Mouse (Mus musculus) embryonic facial prominence, embryonic 13.5 days (tissue): ENCODE results near the gene Nrp2. TPM values are rescaled to one million over a fixed set of nuclear protein-coding genes. Genes with fewer than 3 reads are reported as not detected.

ENCODE experiments used
- ATAC-seq: fragments of 200-750 bp; cut with Nextera tagmentation; 2 replicates; pipeline ENCODE4 v1.8.0; 2017; ENCODE audit warnings: low read depth; ENCODE audit not compliant: insufficient number of reproducible peaks, insufficient read depth, low FRiP score, low TSS enrichment
- H3K27ac ChIP-seq: fragments of 300-500 bp; sonication (generic); 2 replicates; pipeline ENCODE4 v1.5.1; 2015; ENCODE audit warnings: moderate library complexity, mild to moderate bottlenecking, inconsistent platforms
- H3K27me3 ChIP-seq: fragments of 300-500 bp; sonication (generic); 2 replicates; pipeline ENCODE4 v1.6.1; 2015; ENCODE audit warnings: mild to moderate bottlenecking, inconsistent platforms
- H3K36me3 ChIP-seq: fragments of 300-500 bp; sonication (generic); 2 replicates; pipeline ENCODE4 v1.6.1; 2015; ENCODE audit warnings: mild to moderate bottlenecking, inconsistent platforms
- H3K4me1 ChIP-seq: fragments of 300-500 bp; sonication (generic); 2 replicates; pipeline ENCODE4 v1.6.1; 2015; ENCODE audit warnings: inconsistent platforms
- H3K4me2 ChIP-seq: fragments of 300-500 bp; sonication (generic); 2 replicates; pipeline ENCODE4 v1.6.1; 2015; ENCODE audit warnings: moderate library complexity, mild to moderate bottlenecking, inconsistent platforms
- H3K4me3 ChIP-seq: fragments of 300-500 bp; sonication (generic); 2 replicates; pipeline ENCODE4 v1.5.1; 2015; ENCODE audit warnings: mild to moderate bottlenecking, inconsistent platforms
- H3K9ac ChIP-seq: fragments of 300-500 bp; sonication (generic); 2 replicates; pipeline ENCODE4 v1.6.1; 2015; ENCODE audit warnings: mild to moderate bottlenecking, inconsistent platforms
- H3K9me3 ChIP-seq: fragments of 300-500 bp; sonication (generic); 2 replicates; pipeline ENCODE4 v1.6.1; 2016; ENCODE audit warnings: inconsistent platforms
- WGBS: fragments of 180-500 bp; shearing (Covaris S2); methylation state at CpG from one replicate; pipeline ENCODE4 v1.1.7; 2015; ENCODE audit warnings: mixed read lengths; 5-methylcytosine and 5-hydroxymethylcytosine counted together
- polyA plus RNA-seq: library from polyadenylated mRNA; unstranded; fragments of >200 nt; fragmentation: Nextera tagmentation; extraction: Ambion mirVana; gene quantifications from 2 replicates; pipeline ENCODE4 v1.2.1, GENCODE M21; 2015

Gene Nrp2
- polyA plus RNA-seq, 1 experiment from 2014 or later: 48.3 TPM

DNA sequence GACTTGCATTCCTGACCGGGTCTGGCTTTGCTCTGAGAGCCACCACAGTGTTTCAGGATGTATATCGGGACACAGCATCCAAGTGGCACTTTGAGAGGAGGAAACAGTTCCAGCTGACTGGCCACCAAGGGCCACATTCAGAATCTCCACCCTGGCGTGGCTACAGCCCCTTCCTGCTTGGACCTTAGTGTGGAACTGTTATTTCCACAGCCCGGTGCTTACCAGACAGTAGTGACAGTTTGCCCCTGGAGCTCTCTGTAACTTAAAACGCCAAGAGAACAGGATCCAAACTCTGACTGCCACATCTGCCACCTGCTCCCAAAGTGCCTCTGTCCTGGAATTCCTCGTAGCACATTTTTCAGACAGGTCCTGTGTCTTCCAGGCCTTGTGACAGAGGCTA is 25.3 kb downstream of the Nrp2 start:
- no peak for ATAC-seq

DNA sequence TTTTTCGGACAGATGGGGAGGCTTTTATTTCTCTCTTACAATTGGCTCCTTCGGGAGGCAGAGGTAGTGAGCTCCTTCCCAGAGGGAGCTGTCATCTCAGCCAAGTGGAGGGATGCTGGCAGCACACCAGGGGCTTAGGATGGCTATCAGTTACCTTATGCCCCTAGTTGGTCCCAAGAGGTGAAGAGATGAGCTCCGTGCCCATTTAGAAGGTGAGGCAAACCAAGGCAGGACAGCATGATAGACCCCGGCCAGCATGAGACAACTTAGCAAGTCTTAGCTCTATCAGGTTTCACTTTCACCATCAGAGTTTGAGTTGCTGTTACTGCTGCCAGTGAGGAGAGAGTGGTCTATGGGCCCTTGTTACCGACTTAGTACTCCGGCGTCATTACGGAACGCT is 25.8 kb downstream of the Nrp2 start:
- WGBS: 75% methylated on average over 9 of the region's 9 CpGs
- H3K27ac ChIP-seq: peak overlapping the region; percentile 28; the same call in 1 of the 2 replicates
- ATAC-seq: no peak

More for the DNA sequence above, 25.3 kb downstream of the Nrp2 start:
- H3K4me1 ChIP-seq: peaks cover 53% of the 10 kb centered on the region
- H3K9ac ChIP-seq: no peak overlapping the region
- H3K9me3 ChIP-seq: no peaks in the 10 kb centered on the region
- no peak overlapping the region for H3K4me3 ChIP-seq
- H3K27ac ChIP-seq: 0 out of 2 replicates have a peak overlapping the region, but pooled peaks have one; percentile 28
- 63% methylated on average over 6 of the region's 6 CpGs for WGBS
- no peaks in the 10 kb centered on the region for H3K27me3 ChIP-seq
- H3K4me2 ChIP-seq: no peak overlapping the region
- peaks cover 13% of the 10 kb centered on the region for H3K36me3 ChIP-seq

DNA sequence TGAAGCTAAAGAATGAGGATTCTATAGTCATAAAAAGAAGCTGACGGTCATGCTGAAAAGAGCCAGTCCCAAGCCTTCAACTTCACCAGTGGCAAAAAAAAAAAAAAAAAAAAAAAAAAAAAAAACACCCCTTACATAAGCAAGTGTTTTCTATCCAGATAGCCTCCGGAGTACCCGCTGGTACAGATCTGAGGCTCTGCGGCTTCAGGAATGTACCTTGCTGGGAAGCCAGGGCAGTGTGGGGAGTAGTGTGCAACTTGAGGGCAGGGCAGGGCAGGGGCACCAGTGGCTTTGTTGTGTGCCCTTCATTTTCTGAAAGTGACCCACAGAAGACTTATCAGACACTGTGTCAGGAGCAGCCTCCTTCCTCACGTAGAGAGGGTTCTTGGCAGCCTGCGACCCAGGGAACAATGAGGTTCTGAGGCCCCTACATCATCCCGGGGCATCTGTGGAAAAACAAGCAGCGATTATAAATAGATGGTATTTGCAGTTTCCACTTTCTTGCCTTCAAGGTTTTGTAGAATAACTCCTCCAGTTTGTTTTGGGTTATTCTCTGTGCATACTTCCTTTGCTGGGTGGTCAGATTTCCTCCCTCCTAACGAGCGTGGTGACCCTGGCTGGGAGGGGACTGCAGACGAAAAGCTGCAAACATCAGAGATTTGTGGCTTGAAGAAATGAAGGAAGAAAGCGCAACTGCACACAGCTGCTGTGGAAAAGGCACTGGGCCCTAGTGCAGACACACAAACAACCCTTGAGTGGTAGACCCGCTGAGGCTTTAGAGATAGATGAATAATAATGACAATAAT is 26.5 kb downstream of the Nrp2 start:
- Histone ChIP-seq H3K4me1 (peaks cover 54% of the 10 kb centered on the region), H3K9me3 (no peaks in the 10 kb centered on the region), H3K9ac (no peak overlapping the region), H3K27me3 (no peaks in the 10 kb centered on the region), H3K4me2 (no peak overlapping the region), H3K4me3 (no peak overlapping the region), H3K27ac (peak overlapping the region; percentile 55; the same call in 1 of the 2 replicates), H3K36me3 (peaks cover 4% of the 10 kb centered on the region; the same call in 1 of the 2 replicates)
- no peak for ATAC-seq
- 39% methylated on average over 13 of the region's 13 CpGs for WGBS

More for the DNA sequence above, 25.8 kb downstream of the Nrp2 start:
- H3K9ac ChIP-seq: no peak overlapping the region
- no peaks in the 10 kb centered on the region for H3K9me3 ChIP-seq
- H3K4me1 ChIP-seq: peaks cover 55% of the 10 kb centered on the region
- H3K36me3 ChIP-seq: peaks cover 8% of the 10 kb centered on the region
- H3K4me2 ChIP-seq: no peak overlapping the region; the same call in 1 of the 2 replicates
- H3K4me3 ChIP-seq: no peak overlapping the region
- no peaks in the 10 kb centered on the region for H3K27me3 ChIP-seq

DNA sequence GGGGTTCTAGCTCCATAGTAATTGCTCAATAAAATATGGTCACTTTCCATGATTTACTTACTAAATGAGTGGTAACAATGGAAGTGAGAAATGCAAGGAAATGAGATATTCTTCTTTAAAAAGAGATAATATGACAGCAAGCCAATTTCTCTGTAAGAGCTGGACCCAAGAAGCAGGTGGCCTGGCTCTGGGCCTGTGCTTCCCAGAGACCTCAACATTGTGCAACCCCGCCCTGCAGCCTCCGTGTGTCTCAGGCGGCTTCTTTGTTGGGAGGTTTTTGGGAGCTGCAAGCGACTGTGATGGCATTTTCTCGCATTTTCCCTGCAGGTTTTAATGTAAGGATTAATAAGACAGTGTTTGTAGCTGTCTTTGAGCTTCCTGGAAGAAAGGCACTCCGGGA is 29.0 kb downstream of the Nrp2 start:
- Histone ChIP-seq H3K4me2 (no peak overlapping the region), H3K36me3 (no peaks in the 10 kb centered on the region; the same call in 1 of the 2 replicates), H3K9ac (no peak overlapping the region), H3K27me3 (no peaks in the 10 kb centered on the region), H3K27ac (no peak overlapping the region), H3K4me3 (no peak overlapping the region), H3K4me1 (peaks cover 49% of the 10 kb centered on the region), H3K9me3 (no peaks in the 10 kb centered on the region)
- ATAC-seq: no peak
- 83% methylated on average over 6 of the region's 6 CpGs for WGBS

DNA sequence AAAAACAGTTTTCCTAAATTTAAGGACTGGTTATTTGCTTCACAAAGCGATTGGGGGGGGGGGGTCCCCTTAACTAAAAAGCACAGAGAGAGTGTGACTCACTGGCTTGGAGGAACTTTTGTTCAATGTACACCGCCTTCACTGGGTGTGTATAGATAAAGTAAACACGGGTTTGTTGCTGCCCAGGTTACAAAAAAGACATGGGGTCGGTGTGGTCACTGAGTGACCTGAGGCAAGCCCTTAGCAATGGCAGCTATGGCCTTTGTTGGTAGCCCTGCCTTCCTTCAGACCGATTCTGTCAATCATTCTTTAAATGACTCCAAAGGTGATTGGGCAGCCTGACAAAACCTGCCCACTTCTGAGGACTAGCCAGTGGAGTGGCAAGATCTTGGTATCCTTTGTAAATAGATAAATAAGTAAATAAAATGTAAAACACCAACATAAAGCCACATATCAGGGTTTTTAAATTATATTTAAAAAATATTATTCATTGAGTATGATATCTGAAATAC is 31.4 kb downstream of the Nrp2 start:
- H3K4me1 ChIP-seq: peaks cover 38% of the 10 kb centered on the region
- H3K4me3 ChIP-seq: no peak overlapping the region
- no peak overlapping the region for H3K27ac ChIP-seq
- H3K4me2 ChIP-seq: no peak overlapping the region
- H3K27me3 ChIP-seq: no peaks in the 10 kb centered on the region
- no peak for ATAC-seq
- no peaks in the 10 kb centered on the region for H3K9me3 ChIP-seq
- H3K36me3 ChIP-seq: peaks cover 14% of the 10 kb centered on the region
- no peak overlapping the region for H3K9ac ChIP-seq
- 67% methylated on average over 5 of the region's 5 CpGs for WGBS

DNA sequence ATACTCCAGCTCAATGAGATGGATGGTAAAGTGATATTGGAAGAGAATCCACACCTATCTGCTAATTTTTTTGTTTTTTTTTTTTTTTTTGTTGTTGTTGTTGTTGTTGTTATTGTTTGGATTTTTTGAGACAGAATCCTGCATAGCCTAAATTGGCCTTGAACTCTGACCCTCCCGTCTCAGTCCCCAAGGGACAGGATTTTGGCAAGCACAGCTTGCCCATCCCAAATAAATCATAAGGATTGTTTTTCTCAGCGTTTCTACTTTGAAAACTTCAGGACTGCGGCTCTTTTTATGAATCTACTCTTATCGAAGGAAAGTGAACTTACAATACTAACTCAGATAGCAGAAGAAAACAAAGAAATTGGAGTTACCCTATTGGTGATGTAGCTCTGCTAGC is 31.9 kb downstream of the Nrp2 start:
- H3K9ac ChIP-seq: no peak overlapping the region
- ATAC-seq: no peak

DNA sequence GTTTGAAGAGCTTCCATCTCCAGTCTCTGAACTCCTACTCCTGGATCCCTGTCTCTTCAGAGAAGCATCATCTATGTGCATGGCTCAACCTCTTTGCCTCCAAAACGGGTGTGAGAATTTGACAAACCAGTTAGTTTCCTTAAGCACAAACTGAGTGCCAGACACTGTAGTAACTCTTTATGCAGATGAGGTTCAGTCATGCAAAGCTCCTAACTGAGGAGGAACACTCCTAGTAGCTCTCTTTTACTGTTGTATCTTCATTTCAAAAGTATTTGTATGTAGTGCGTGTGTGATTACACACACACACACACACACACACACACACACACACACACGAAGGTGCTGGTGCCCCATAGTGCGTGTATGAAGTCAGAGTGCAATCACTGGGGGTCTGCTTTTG is 32.8 kb downstream of the Nrp2 start:
- H3K4me1 ChIP-seq: peaks cover 32% of the 10 kb centered on the region
- H3K27me3 ChIP-seq: no peaks in the 10 kb centered on the region
- H3K9me3 ChIP-seq: no peaks in the 10 kb centered on the region
- ATAC-seq: no peak
- peaks cover 25% of the 10 kb centered on the region for H3K36me3 ChIP-seq
- no peak overlapping the region for H3K27ac ChIP-seq
- no peak overlapping the region for H3K4me3 ChIP-seq
- no peak overlapping the region for H3K9ac ChIP-seq
- H3K4me2 ChIP-seq: no peak overlapping the region
- 81% methylated on average over 4 of the region's 4 CpGs for WGBS

More for the DNA sequence above, 31.9 kb downstream of the Nrp2 start:
- Histone ChIP-seq H3K27me3 (no peaks in the 10 kb centered on the region), H3K4me1 (peaks cover 33% of the 10 kb centered on the region), H3K27ac (no peak overlapping the region), H3K9me3 (no peaks in the 10 kb centered on the region), H3K36me3 (peaks cover 19% of the 10 kb centered on the region), H3K4me3 (no peak overlapping the region), H3K4me2 (no peak overlapping the region)
- WGBS: 83% methylated on average over 4 of the region's 4 CpGs

DNA sequence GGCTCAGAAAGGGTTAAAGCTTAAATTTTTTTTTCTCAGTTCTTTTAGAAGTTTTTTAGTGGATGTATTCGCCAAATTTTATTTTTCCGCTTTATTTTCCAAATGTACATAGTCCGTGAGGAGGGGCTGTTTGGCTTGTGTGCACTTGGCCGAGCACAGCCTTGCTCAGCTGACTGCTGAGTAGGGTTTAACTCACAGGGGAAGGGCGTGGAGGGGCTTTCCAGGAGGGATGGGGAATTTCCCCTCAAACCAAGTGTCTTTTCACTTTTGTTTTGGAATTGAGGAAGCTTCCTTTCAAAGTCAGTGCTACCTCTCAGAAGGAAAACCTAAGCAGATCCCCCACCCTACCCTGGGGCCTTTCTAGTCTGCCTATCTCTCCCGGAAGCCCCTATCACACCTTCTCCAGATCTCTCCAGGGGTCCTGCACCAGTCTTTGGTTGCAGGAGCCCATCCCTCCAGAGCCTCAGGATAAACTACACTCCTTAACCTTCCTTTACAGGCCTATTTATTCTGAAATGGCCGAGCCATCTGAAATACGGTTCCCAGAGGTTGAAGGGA is 33.4 kb downstream of the Nrp2 start:
- no peak for ATAC-seq
- H3K27ac ChIP-seq: peak overlapping the region; percentile 5; the same call in 1 of the 2 replicates
- peaks cover 25% of the 10 kb centered on the region for H3K36me3 ChIP-seq
- WGBS: 53% methylated on average over 8 of the region's 8 CpGs
- H3K4me3 ChIP-seq: no peak overlapping the region
- no peak overlapping the region for H3K4me2 ChIP-seq
- H3K9ac ChIP-seq: no peak overlapping the region
- H3K9me3 ChIP-seq: no peaks in the 10 kb centered on the region
- H3K27me3 ChIP-seq: no peaks in the 10 kb centered on the region
- peaks cover 32% of the 10 kb centered on the region for H3K4me1 ChIP-seq

DNA sequence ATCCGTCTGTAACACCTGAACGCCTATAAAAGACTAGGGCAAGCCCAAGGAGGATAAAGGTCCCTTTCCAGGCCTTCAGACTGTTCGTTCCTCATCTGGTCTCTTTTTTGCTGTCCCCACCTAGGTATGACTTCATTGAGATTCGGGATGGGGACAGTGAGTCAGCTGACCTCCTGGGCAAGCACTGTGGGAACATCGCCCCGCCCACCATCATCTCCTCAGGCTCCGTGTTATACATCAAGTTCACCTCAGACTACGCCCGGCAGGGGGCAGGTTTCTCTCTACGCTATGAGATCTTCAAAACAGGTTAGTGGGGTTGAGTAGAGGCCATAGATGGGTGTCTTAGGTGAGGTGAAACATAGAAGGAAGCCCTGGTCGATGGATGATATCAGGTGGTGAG is 35.1 kb downstream of the Nrp2 start:
- no peaks in the 10 kb centered on the region for H3K9me3 ChIP-seq
- no peak for ATAC-seq
- H3K9ac ChIP-seq: no peak overlapping the region
- peaks cover 28% of the 10 kb centered on the region for H3K4me1 ChIP-seq
- no peak overlapping the region for H3K4me3 ChIP-seq
- H3K4me2 ChIP-seq: no peak overlapping the region
- WGBS: 91% methylated on average over 11 of the region's 11 CpGs
- H3K27me3 ChIP-seq: no peaks in the 10 kb centered on the region
- H3K27ac ChIP-seq: no peak overlapping the region
- H3K36me3 ChIP-seq: peaks cover 37% of the 10 kb centered on the region

DNA sequence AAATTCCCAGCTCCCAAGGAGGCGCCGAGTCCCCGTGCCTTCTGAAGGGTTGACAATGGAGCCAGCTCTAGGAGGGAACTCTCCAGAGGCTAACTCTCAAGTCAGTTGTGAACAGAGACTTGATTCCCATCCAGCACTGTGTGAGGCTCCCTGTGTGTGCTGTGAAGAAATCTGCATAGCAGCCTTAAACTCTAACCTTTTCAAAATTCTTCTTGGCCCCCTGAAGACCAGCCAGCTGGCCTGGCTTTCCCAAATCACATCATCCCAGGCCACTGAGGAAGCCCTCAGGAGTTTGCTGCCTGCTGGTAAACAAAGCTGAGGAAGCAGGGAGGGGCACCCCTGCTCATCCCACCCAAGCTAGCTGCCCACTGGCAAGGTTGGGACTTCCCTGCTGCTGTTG is 39.0 kb downstream of the Nrp2 start:
- no peak overlapping the region for H3K4me3 ChIP-seq
- no peak for ATAC-seq

DNA sequence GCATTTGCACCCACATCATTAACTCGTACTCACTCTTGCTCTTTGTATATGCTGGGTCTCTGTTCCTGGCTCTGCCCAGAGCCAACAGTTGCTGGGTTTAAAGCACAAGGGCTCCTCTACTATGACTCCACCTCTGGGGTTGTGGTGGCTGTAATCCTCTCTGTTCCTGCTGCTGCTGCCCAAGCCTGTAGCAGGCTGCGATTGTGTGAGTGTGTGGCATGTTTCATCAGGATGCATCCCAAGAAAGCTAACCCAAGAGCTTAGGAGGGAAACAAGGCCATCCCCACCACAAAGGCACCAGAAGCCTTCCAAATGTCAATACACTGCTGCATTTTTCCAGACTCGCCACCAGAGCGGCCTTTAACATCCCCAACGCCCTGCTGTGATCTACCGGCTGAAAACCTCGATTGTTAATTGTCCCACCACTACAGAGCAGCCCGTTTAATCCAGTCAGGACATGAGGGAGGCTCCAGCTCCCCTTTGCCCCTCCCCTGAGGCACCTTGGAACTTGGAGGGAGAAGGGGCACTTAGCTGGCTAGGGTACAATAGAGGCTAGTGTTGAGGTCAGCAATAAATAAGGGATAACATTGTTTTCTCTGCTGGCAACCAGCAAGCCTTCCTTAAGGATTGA is 40.1 kb downstream of the Nrp2 start:
- Histone ChIP-seq H3K27me3 (peaks cover 4% of the 10 kb centered on the region; the same call in 1 of the 2 replicates), H3K4me3 (no peak overlapping the region), H3K4me1 (peaks cover 6% of the 10 kb centered on the region), H3K27ac (peak overlapping the region; percentile 40; the same call in 1 of the 2 replicates), H3K9ac (no peak overlapping the region), H3K36me3 (peaks cover 80% of the 10 kb centered on the region), H3K9me3 (no peaks in the 10 kb centered on the region), H3K4me2 (no peak overlapping the region)
- 0 out of 2 replicates have a peak, but pooled peaks have one; percentile 57 for ATAC-seq
- WGBS: 28% methylated on average over 8 of the region's 8 CpGs

More for the DNA sequence above, 39.0 kb downstream of the Nrp2 start:
- Histone ChIP-seq H3K9ac (no peak overlapping the region), H3K36me3 (peaks cover 73% of the 10 kb centered on the region), H3K27me3 (peaks cover 4% of the 10 kb centered on the region; the same call in 1 of the 2 replicates), H3K4me2 (no peak overlapping the region), H3K27ac (no peak overlapping the region), H3K9me3 (no peaks in the 10 kb centered on the region), H3K4me1 (peaks cover 6% of the 10 kb centered on the region)
- 51% methylated on average over 3 of the region's 3 CpGs for WGBS
